Mouse (Mus musculus): ENCODE data around the gene Tulp4. TPM values are rescaled to one million over a fixed set of nuclear protein-coding genes. Genes with fewer than 3 reads are reported as not detected.
"Not testable (repeated sequence)": the region's sequence is repeated elsewhere in the genome, so short reads cannot be mapped to it uniquely, and the experiment has no call there.

The Tulp4 gene
- polyA plus RNA-seq, 1 experiment = 137 TPM

DNA sequence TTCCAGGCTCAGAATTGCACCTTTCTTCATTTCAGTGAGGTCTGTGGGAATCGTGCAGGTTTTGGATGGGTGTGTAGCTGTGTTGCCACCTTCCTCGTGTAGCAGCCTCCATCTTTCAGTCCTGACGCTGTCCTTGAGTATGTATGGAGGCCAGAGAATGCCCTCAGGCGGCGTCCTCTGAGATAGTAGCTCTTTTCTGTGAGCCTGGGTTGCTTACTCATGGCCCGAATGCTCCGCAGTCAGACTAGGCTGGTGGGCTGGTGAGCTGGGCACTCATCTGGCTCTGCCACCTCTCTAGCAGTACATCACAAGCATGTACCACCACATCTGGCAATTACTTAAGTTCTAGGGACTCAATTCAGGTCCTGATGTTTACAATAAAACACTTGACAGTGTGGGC lies 96.9 kb downstream of the Tulp4 start:
- H3K4me1 ChIP-seq (ENCODE audit: control insufficient read depth, insufficient read depth, low read length) = no peaks in the 10 kb centered on the region
- TF ChIP-seq CTCF (IDR thresholded peaks at IDR 0.05; ENCODE audit: insufficient read depth, low read depth, low read length) (no peak), POLR2A (IDR thresholded peaks at IDR 0.05; ENCODE audit: insufficient read depth, low read depth, low read length) (no peak)
- no peak overlapping the region for H3K27ac ChIP-seq (ENCODE audit: insufficient read depth, low read depth, low read length)
- 87% methylated on average over 7 of the region's 7 CpGs for WGBS
- H3K4me3 ChIP-seq (ENCODE audit: insufficient read depth, low read depth, low read length) = no peak overlapping the region

DNA sequence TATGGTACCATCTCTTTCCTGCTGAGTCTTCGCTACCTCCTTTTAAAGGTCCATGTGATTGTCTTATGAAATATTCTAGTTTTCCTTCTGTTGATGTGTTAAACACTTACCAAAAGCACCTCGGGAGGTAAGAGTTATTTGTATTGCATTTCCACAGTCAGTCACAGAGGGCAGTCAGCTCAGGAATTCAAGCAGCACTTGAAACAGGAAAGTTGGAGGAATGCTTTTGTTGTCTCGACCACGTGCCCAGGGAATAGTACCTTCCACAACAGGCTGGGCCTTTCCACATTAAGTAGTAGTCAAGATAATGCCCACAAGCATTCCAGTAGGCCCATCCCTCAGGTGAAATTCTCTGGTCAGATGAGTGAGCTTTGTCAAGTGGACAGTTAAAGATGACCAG lies 97.6 kb downstream of the Tulp4 start:
- Histone ChIP-seq H3K4me3 (ENCODE audit: insufficient read depth, low read depth, low read length) (no peak overlapping the region), H3K27ac (ENCODE audit: insufficient read depth, low read depth, low read length) (no peak overlapping the region), H3K4me1 (ENCODE audit: control insufficient read depth, insufficient read depth, low read length) (no peaks in the 10 kb centered on the region)
- no peak for TF ChIP-seq CTCF (IDR thresholded peaks at IDR 0.05; ENCODE audit: insufficient read depth, low read depth, low read length)
- no peak for TF ChIP-seq POLR2A (IDR thresholded peaks at IDR 0.05; ENCODE audit: insufficient read depth, low read depth, low read length)
- WGBS = 42% methylated on average over 4 of the region's 4 CpGs

DNA sequence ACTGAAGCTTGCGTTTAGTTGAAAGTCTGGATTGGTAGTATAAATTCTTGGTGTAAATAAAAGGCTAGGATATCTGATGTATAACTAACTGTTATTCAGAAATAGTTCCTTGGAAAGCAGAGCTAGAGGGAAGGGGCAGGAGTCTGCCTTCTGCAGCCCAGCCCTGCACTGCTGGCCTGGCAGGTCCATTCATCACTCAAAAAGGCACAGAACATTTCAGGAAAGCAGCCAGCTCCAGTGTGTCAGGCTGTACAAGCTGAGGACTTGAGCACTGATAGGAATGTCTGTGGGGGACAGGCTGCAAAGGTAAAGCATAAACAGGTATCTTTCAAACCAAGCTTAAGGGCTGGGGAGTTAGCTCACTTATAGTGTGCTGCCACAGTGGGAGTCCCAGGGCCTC lies 105.5 kb downstream of the Tulp4 start:
- WGBS = 64% methylated on average over 1 of the region's 1 CpGs
- Histone ChIP-seq H3K4me3 (ENCODE audit: insufficient read depth, low read depth, low read length) (no peak overlapping the region), H3K27ac (ENCODE audit: insufficient read depth, low read depth, low read length) (no peak overlapping the region), H3K4me1 (ENCODE audit: control insufficient read depth, insufficient read depth, low read length) (no peaks in the 10 kb centered on the region)
- TF ChIP-seq CTCF (IDR thresholded peaks at IDR 0.05; ENCODE audit: insufficient read depth, low read depth, low read length) = no peak
- no peak for TF ChIP-seq POLR2A (IDR thresholded peaks at IDR 0.05; ENCODE audit: insufficient read depth, low read depth, low read length)

GRCm38 (mm10) chr17:6215640-6216039 lies 109.4 kb downstream of the Tulp4 start:
- H3K27ac ChIP-seq (ENCODE audit: insufficient read depth, low read depth, low read length) = no peak overlapping the region
- no peak overlapping the region for H3K4me3 ChIP-seq (ENCODE audit: insufficient read depth, low read depth, low read length)
- TF ChIP-seq POLR2A (IDR thresholded peaks at IDR 0.05; ENCODE audit: insufficient read depth, low read depth, low read length) (no peak), CTCF (IDR thresholded peaks at IDR 0.05; ENCODE audit: insufficient read depth, low read depth, low read length) (no peak)
- H3K4me1 ChIP-seq (ENCODE audit: control insufficient read depth, insufficient read depth, low read length) = no peaks in the 10 kb centered on the region
- 70% methylated on average over 4 of the region's 4 CpGs for WGBS

DNA sequence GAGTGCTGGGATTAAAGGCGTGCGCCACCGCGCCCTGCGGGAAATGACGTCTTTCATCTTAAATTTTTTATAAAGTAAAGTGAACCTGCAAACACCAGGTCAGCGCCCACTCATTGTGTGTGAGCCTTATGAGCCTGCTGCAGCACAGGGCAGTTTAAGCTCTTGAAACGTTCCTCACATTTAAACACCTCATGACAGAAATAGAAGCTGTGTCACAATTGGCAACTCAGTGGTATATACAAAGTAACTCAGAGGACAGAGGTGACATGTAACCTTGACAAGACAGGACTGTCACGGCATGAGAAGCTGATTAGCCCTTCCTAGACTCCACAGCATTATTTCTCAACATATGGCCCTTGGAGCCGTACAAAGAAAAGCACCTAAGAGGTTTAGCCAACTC lies 110.3 kb downstream of the Tulp4 start:
- Histone ChIP-seq H3K4me3 (ENCODE audit: insufficient read depth, low read depth, low read length) (no peak overlapping the region), H3K27ac (ENCODE audit: insufficient read depth, low read depth, low read length) (no peak overlapping the region), H3K4me1 (ENCODE audit: control insufficient read depth, insufficient read depth, low read length) (no peaks in the 10 kb centered on the region)
- 92% methylated on average over 10 of the region's 10 CpGs for WGBS
- no peak for TF ChIP-seq CTCF (IDR thresholded peaks at IDR 0.05; ENCODE audit: insufficient read depth, low read depth, low read length)
- no peak for TF ChIP-seq POLR2A (IDR thresholded peaks at IDR 0.05; ENCODE audit: insufficient read depth, low read depth, low read length)

DNA sequence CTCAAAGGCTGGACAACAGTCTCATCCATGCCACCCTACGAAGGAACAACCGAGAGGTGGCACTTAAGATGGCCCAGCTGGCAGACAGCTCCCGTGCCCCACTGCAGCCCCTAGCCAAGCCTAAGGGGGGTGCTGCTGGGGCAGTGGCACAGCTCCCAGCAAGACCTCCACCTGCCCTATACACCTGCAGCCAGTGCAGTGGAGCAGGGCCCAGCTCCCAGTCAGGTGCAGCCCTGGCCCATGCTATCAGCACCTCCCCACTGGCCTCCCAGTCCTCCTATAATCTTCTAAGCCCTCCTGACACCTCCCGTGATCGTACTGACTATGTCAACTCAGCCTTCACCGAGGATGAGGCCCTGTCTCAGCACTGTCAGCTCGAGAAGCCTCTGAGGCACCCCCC lies 126.4 kb downstream of the Tulp4 start:
- H3K4me1 ChIP-seq (ENCODE audit: control insufficient read depth, insufficient read depth, low read length); H3K27ac ChIP-seq (ENCODE audit: insufficient read depth, low read depth, low read length); H3K4me3 ChIP-seq (ENCODE audit: insufficient read depth, low read depth, low read length): not testable (repeated sequence)
- WGBS = no CpG with 5 or more reads among the region's 7 CpGs

- H3K4me3 ChIP-seq (ENCODE audit: insufficient read depth, low read depth, low read length); H3K4me1 ChIP-seq (ENCODE audit: control insufficient read depth, insufficient read depth, low read length); H3K27ac ChIP-seq (ENCODE audit: insufficient read depth, low read depth, low read length): not testable (repeated sequence)
- whole genome bisulfite sequencing = 97% methylated on average over 1 of the region's 1 CpGs
Observed at GRCm38 (mm10) chr17:6251298-6251697, 145.1 kb downstream of the Tulp4 start.

- 0% methylated on average over 9 of the region's 51 CpGs for WGBS
- H3K4me3 ChIP-seq (ENCODE audit: insufficient read depth, low read depth, low read length) = peak within 1 kb of the TSS; percentile 56
- H3K4me1 ChIP-seq (ENCODE audit: control insufficient read depth, insufficient read depth, low read length); H3K27ac ChIP-seq (ENCODE audit: insufficient read depth, low read depth, low read length): not testable (repeated sequence)
Observed at GRCm38 (mm10) chr17:6256400-6257069, 150.3 kb downstream of the Tulp4 start, which contains the start of gene Tmem181a. Gene Tmem181a, plus strand, starts transcription at chr17:6256860.

GRCm38 (mm10) chr17:6257070-6257456 lies 150.8 kb downstream of the Tulp4 start:
- under 1% methylated on average over 19 of the region's 20 CpGs for WGBS
- peak overlapping the region; percentile 56 for H3K4me3 ChIP-seq (ENCODE audit: insufficient read depth, low read depth, low read length)
- not testable (repeated sequence) for H3K27ac ChIP-seq (ENCODE audit: insufficient read depth, low read depth, low read length); H3K4me1 ChIP-seq (ENCODE audit: control insufficient read depth, insufficient read depth, low read length)

DNA sequence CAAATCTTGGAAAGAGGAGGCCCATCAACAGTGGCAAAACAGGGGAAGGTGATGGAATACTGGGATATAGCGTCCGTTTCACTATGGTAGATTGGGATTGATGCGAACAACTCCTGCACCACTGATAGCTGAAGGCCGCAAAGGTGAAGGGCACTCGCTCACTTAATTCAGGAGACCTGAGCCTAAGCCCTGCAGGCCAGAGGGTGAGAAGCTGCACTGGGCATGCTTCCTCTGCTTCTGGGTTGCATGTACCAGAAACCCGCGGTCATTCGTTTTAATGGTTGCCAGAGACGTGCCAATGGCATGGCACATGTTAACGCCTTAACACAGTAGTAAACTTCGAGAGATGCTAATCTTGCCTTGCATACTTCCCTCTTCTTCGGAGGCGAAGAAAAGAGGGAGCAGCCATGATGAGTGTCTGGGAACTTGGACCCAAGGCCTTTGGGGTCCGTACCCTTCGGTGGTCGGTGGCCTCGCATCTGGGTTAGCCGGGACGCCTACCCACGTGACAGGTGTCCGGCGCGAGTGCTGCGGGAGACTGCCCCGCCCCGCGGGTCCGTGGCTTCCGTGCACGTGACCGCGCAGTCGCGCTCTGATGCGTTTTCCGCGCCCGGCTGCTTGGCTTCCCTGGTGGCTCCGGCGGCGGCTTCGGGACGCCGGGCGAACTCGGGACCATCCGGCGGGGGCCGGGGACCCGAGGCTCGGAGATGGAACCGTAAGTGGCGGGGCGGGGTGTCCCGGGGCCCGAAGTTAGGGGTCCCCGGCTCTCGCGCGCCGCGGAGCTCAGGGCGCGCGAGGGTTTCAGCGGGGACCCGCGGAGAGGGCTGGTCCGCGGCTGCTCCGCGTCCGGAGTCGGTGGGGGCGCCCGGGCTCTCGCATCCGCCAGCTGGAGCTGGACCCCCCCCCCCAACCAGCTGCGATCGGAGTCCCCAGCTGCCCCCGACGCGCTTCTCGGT lies 163.9 kb downstream of the Tulp4 start:
- WGBS = under 1% methylated on average over 65 of the region's 84 CpGs
- H3K4me1 ChIP-seq (ENCODE audit: control insufficient read depth, insufficient read depth, low read length); H3K27ac ChIP-seq (ENCODE audit: insufficient read depth, low read depth, low read length): not testable (repeated sequence)
- peak overlapping the region; percentile 62 for H3K4me3 ChIP-seq (ENCODE audit: insufficient read depth, low read depth, low read length)

DNA sequence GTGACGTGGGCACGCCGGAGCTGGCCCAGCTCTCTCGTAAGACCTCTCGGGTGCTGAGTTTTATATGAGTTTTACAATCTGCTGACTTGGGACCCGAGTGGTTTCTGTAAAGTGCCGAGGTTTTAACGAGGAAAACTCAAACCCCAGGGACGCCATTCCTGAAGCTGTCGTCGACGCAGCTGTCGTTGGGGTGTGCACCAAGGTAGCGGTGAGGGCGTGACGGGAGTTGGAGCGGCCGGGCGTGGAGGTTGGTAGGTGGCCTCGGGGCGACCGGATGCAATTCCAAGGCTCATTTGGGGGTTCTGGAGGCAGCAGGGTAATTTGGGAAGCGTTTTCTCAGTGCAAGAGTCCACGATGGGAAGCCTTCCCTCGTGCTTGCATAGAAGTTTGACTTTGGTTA lies 164.6 kb downstream of the Tulp4 start:
- H3K4me1 ChIP-seq (ENCODE audit: control insufficient read depth, insufficient read depth, low read length); H3K27ac ChIP-seq (ENCODE audit: insufficient read depth, low read depth, low read length): not testable (repeated sequence)
- H3K4me3 ChIP-seq (ENCODE audit: insufficient read depth, low read depth, low read length) = peak overlapping the region; percentile 62
- 0% methylated on average over 25 of the region's 25 CpGs for WGBS

- H3K4me3 ChIP-seq (ENCODE audit: insufficient read depth, low read depth, low read length); H3K27ac ChIP-seq (ENCODE audit: insufficient read depth, low read depth, low read length); H3K4me1 ChIP-seq (ENCODE audit: control insufficient read depth, insufficient read depth, low read length): not testable (repeated sequence)
- WGBS = 87% methylated on average over 6 of the region's 6 CpGs
Observed at GRCm38 (mm10) chr17:6271970-6272369, 165.7 kb downstream of the Tulp4 start.

- not testable (repeated sequence) for H3K27ac ChIP-seq (ENCODE audit: insufficient read depth, low read depth, low read length); H3K4me1 ChIP-seq (ENCODE audit: control insufficient read depth, insufficient read depth, low read length); H3K4me3 ChIP-seq (ENCODE audit: insufficient read depth, low read depth, low read length)
- WGBS = 98% methylated on average over 6 of the region's 6 CpGs
Observed at GRCm38 (mm10) chr17:6274693-6275092, 168.5 kb downstream of the Tulp4 start.
